Mouse (Mus musculus) forebrain, embryonic 10.5 days (tissue): ENCODE results near the gene Dlg2. TPM values are rescaled to one million over a fixed set of nuclear protein-coding genes. Genes with fewer than 3 reads are reported as not detected.
A peak's percentile ranks its signal among the peaks of the same experiment; 100 is the strongest.

Source experiments
- DNase-seq: peaks from one replicate; pipeline ENCODE4 v3.0.0-alpha.2; 2017; ENCODE audit warnings: low spot score; ENCODE audit errors: extremely low spot score
- H3K27ac ChIP-seq: fragments of 300-500 bp; sonication (generic); 2 replicates; pipeline ENCODE4 v1.5.1; 2016; ENCODE audit warnings: mild to moderate bottlenecking
- H3K27me3 ChIP-seq: fragments of 300-500 bp; sonication (generic); 2 replicates; pipeline ENCODE4 v1.6.1; 2016; ENCODE audit warnings: mild to moderate bottlenecking; ENCODE audit not compliant: poor library complexity, severe bottlenecking
- H3K36me3 ChIP-seq: fragments of 300-500 bp; sonication (generic); replicated peaks from 2 replicates; pipeline ENCODE4 v1.6.1; 2016; ENCODE audit warnings: mild to moderate bottlenecking, moderate library complexity
- H3K4me1 ChIP-seq: fragments of 300-500 bp; sonication (generic); 2 replicates; pipeline ENCODE4 v1.6.1; 2016
- H3K4me3 ChIP-seq: fragments of 300-500 bp; sonication (generic); 2 replicates; pipeline ENCODE4 v1.5.1; 2016; ENCODE audit warnings: mild to moderate bottlenecking, moderate library complexity
- H3K9me3 ChIP-seq: fragments of 300-500 bp; sonication (generic); 2 replicates; pipeline ENCODE4 v1.6.1; 2016; ENCODE audit warnings: mild to moderate bottlenecking, moderate library complexity
- WGBS: fragments of 180-500 bp; shearing (Covaris S2); methylation state at CpG from one replicate; pipeline ENCODE4 v1.1.7; 2016; 5-methylcytosine and 5-hydroxymethylcytosine counted together
- polyA plus RNA-seq: library from polyadenylated mRNA; unstranded; fragments of >200 nt; fragmentation: Nextera tagmentation; extraction: Ambion mirVana; gene quantifications from 2 replicates; pipeline ENCODE4 v1.2.1, GENCODE M21; 2016

The Dlg2 gene
- polyA plus RNA-seq, 1 experiment from 2014 or later = 0.95 TPM

GRCm38 (mm10) chr7:91208083-91208852 lies 731.8 kb downstream of the Dlg2 start:
- Histone ChIP-seq H3K27me3 (no peaks in the 10 kb centered on the region), H3K36me3 (no peaks in the 10 kb centered on the region), H3K4me3 (no peak overlapping the region), H3K4me1 (no peaks in the 10 kb centered on the region), H3K9me3 (no peaks in the 10 kb centered on the region), H3K27ac (no peak overlapping the region)
- no peak for DNase-seq
- WGBS = 82% methylated on average over 5 of the region's 5 CpGs

- 81% methylated on average over 6 of the region's 6 CpGs for WGBS
- Histone ChIP-seq H3K4me3 (no peak overlapping the region), H3K27ac (no peak overlapping the region), H3K27me3 (no peaks in the 10 kb centered on the region), H3K9me3 (no peaks in the 10 kb centered on the region), H3K4me1 (no peaks in the 10 kb centered on the region), H3K36me3 (no peaks in the 10 kb centered on the region)
- no peak for DNase-seq
Observed at GRCm38 (mm10) chr7:91208973-91209372, 732.5 kb downstream of the Dlg2 start.

GRCm38 (mm10) chr7:91212236-91212635 lies 735.8 kb downstream of the Dlg2 start:
- 86% methylated on average over 1 of the region's 1 CpGs for WGBS
- H3K4me3 ChIP-seq = no peak overlapping the region
- no peaks in the 10 kb centered on the region for H3K27me3 ChIP-seq
- H3K4me1 ChIP-seq = peaks cover 7% of the 10 kb centered on the region
- H3K27ac ChIP-seq = no peak overlapping the region
- H3K9me3 ChIP-seq = no peaks in the 10 kb centered on the region
- H3K36me3 ChIP-seq = no peaks in the 10 kb centered on the region
- DNase-seq = no peak

GRCm38 (mm10) chr7:91214921-91215320 lies 738.4 kb downstream of the Dlg2 start:
- no peak for DNase-seq
- WGBS = 65% methylated on average over 1 of the region's 1 CpGs
- Histone ChIP-seq H3K4me1 (peaks cover 22% of the 10 kb centered on the region), H3K4me3 (no peak overlapping the region), H3K27me3 (no peaks in the 10 kb centered on the region), H3K9me3 (no peaks in the 10 kb centered on the region), H3K36me3 (no peaks in the 10 kb centered on the region), H3K27ac (no peak overlapping the region)

GRCm38 (mm10) chr7:91218321-91218987 lies 742.0 kb downstream of the Dlg2 start:
- Histone ChIP-seq H3K27ac (no peak overlapping the region), H3K36me3 (no peaks in the 10 kb centered on the region), H3K27me3 (no peaks in the 10 kb centered on the region), H3K9me3 (no peaks in the 10 kb centered on the region), H3K4me3 (no peak overlapping the region), H3K4me1 (peaks cover 22% of the 10 kb centered on the region)
- WGBS = 67% methylated on average over 7 of the region's 7 CpGs
- DNase-seq = no peak

- H3K4me3 ChIP-seq = no peak overlapping the region
- H3K36me3 ChIP-seq = no peaks in the 10 kb centered on the region
- no peak for DNase-seq
- H3K27me3 ChIP-seq = no peaks in the 10 kb centered on the region
- no peak overlapping the region for H3K27ac ChIP-seq
- no peaks in the 10 kb centered on the region for H3K4me1 ChIP-seq
- WGBS = under 1% methylated on average over 5 of the region's 5 CpGs
- no peaks in the 10 kb centered on the region for H3K9me3 ChIP-seq
Observed at GRCm38 (mm10) chr7:91226442-91226841, 750.0 kb downstream of the Dlg2 start.

- Histone ChIP-seq H3K4me1 (no peaks in the 10 kb centered on the region), H3K9me3 (no peaks in the 10 kb centered on the region), H3K36me3 (no peaks in the 10 kb centered on the region), H3K27me3 (no peaks in the 10 kb centered on the region), H3K4me3 (no peak overlapping the region), H3K27ac (no peak overlapping the region)
- WGBS = 69% methylated on average over 4 of the region's 4 CpGs
- DNase-seq = no peak
Observed at GRCm38 (mm10) chr7:91241718-91242117, 765.2 kb downstream of the Dlg2 start.

GRCm38 (mm10) chr7:91261672-91262030 lies 785.2 kb downstream of the Dlg2 start:
- peak overlapping the region; percentile 78 for H3K27ac ChIP-seq
- peaks cover 28% of the 10 kb centered on the region for H3K27me3 ChIP-seq
- H3K4me1 ChIP-seq = peaks cover 20% of the 10 kb centered on the region
- under 1% methylated on average over 5 of the region's 5 CpGs for WGBS
- H3K36me3 ChIP-seq = no peaks in the 10 kb centered on the region
- DNase-seq = no peak
- peak overlapping the region; percentile 61 for H3K4me3 ChIP-seq
- no peaks in the 10 kb centered on the region for H3K9me3 ChIP-seq

GRCm38 (mm10) chr7:91262031-91262951 lies 785.8 kb downstream of the Dlg2 start:
- Histone ChIP-seq H3K4me1 (peaks cover 20% of the 10 kb centered on the region), H3K9me3 (no peaks in the 10 kb centered on the region), H3K4me3 (peak overlapping the region; percentile 61), H3K27me3 (peaks cover 28% of the 10 kb centered on the region), H3K27ac (peak overlapping the region; percentile 78), H3K36me3 (no peaks in the 10 kb centered on the region)
- DNase-seq = peak; percentile 46
- under 1% methylated on average over 34 of the region's 34 CpGs for WGBS

- Histone ChIP-seq H3K27ac (0 out of 2 replicates have a peak overlapping the region, but pooled peaks have one; percentile 78), H3K4me1 (peaks cover 20% of the 10 kb centered on the region), H3K9me3 (no peaks in the 10 kb centered on the region), H3K27me3 (peaks cover 28% of the 10 kb centered on the region), H3K4me3 (peak overlapping the region; percentile 61), H3K36me3 (no peaks in the 10 kb centered on the region)
- 8% methylated on average over 9 of the region's 9 CpGs for WGBS
- DNase-seq = peak; percentile 14
Observed at GRCm38 (mm10) chr7:91262998-91263397, 786.5 kb downstream of the Dlg2 start.

GRCm38 (mm10) chr7:91267764-91268163 lies 791.3 kb downstream of the Dlg2 start:
- H3K4me3 ChIP-seq = no peak overlapping the region
- WGBS = 53% methylated on average over 1 of the region's 1 CpGs
- peak; percentile 15 for DNase-seq
- H3K9me3 ChIP-seq = no peaks in the 10 kb centered on the region
- peaks cover 18% of the 10 kb centered on the region for H3K27me3 ChIP-seq
- H3K36me3 ChIP-seq = no peaks in the 10 kb centered on the region
- peaks cover 6% of the 10 kb centered on the region for H3K4me1 ChIP-seq
- H3K27ac ChIP-seq = no peak overlapping the region

GRCm38 (mm10) chr7:91284167-91284566 lies 807.7 kb downstream of the Dlg2 start:
- H3K4me3 ChIP-seq = no peak overlapping the region
- WGBS = 92% methylated on average over 3 of the region's 3 CpGs
- H3K4me1 ChIP-seq = no peaks in the 10 kb centered on the region
- no peaks in the 10 kb centered on the region for H3K27me3 ChIP-seq
- H3K9me3 ChIP-seq = no peaks in the 10 kb centered on the region
- no peak for DNase-seq
- H3K36me3 ChIP-seq = no peaks in the 10 kb centered on the region
- H3K27ac ChIP-seq = no peak overlapping the region
